In genomic region chr8:122586171-122586570, GRCm38 (mm10) we compare ENCODE assay signal across 14 mouse cellular contexts. TPM values are rescaled to one million over a fixed set of nuclear protein-coding genes. Genes with fewer than 3 reads are reported as not detected.
DNase-seq lines count a peak whose midpoint lies in the region; ATAC-seq lines count a peak whose summit lies in the region.
"Had no signal": no experiment of that assay in that cellular context is flagged by ENCODE, and none has a peak within 500 bp of the region (broad histone marks: within the 10 kb centered on the region; RNA-seq: fewer than 3 reads in every experiment).

No protein-coding gene starts in this region.

- no peak; the same call in 1 of the 2 replicates for ATAC-seq in hindbrain, embryonic 14.5 days (ENCODE audit: low FRiP score)
- no peak; the same call in 1 of the 2 replicates for ATAC-seq in hindbrain, embryonic 16.5 days
- no peak for ATAC-seq in limb, embryonic 15.5 days (ENCODE audit: insufficient number of reproducible peaks, low FRiP score, low TSS enrichment, low read depth)
- no peak for ATAC-seq in cerebellum, adult (ENCODE audit: insufficient number of reproducible peaks, low FRiP score, low TSS enrichment)

- H3K4me2 ChIP-seq in hindbrain, embryonic 14.5 days (replicated peaks) = no peak overlapping the region
- no peak overlapping the region for H3K4me2 ChIP-seq in hindbrain, embryonic 16.5 days (ENCODE audit: low read length)
- no peak overlapping the region for H3K4me2 ChIP-seq in limb, embryonic 15.5 days

- H3K4me3 ChIP-seq in hindbrain, embryonic 14.5 days (replicated peaks; ENCODE audit: low read length) = no peak overlapping the region
- no peak overlapping the region for H3K4me3 ChIP-seq in hindbrain, embryonic 16.5 days (ENCODE audit: low read length)
- no peak overlapping the region for H3K4me3 ChIP-seq in limb, embryonic 15.5 days
- H3K4me3 ChIP-seq: heart, embryonic 10.5 days had no signal

- no peaks in the 10 kb centered on the region for H3K9me3 ChIP-seq in hindbrain, embryonic 14.5 days (ENCODE audit: control insufficient read depth, low read length)
- no peaks in the 10 kb centered on the region for H3K9me3 ChIP-seq in hindbrain, embryonic 16.5 days (ENCODE audit: control insufficient read depth, low read length)
- H3K9me3 ChIP-seq in limb, embryonic 15.5 days = no peaks in the 10 kb centered on the region
- H3K9me3 ChIP-seq: heart, embryonic 10.5 days had no signal

- no peak overlapping the region for H3K9ac ChIP-seq in hindbrain, embryonic 14.5 days
- H3K9ac ChIP-seq in hindbrain, embryonic 16.5 days (ENCODE audit: low read depth, low read length) = no peak overlapping the region
- no peak overlapping the region for H3K9ac ChIP-seq in limb, embryonic 15.5 days
- H3K9ac ChIP-seq: liver, embryonic 14.5 days had no signal

- H3K36me3 ChIP-seq in hindbrain, embryonic 14.5 days (replicated peaks; ENCODE audit: control insufficient read depth, insufficient read depth) = no peaks in the 10 kb centered on the region
- no peaks in the 10 kb centered on the region for H3K36me3 ChIP-seq in hindbrain, embryonic 16.5 days (ENCODE audit: control insufficient read depth, insufficient read depth, low read length)
- H3K36me3 ChIP-seq in limb, embryonic 15.5 days = no peaks in the 10 kb centered on the region

- WGBS in hindbrain, embryonic 14.5 days = 50% methylated on average over 7 of the region's 7 CpGs
- WGBS in hindbrain, embryonic 16.5 days = 43% methylated on average over 7 of the region's 7 CpGs
- 37% methylated on average over 7 of the region's 7 CpGs for WGBS in limb, embryonic 15.5 days

- no peaks in the 10 kb centered on the region for H3K4me1 ChIP-seq in hindbrain, embryonic 14.5 days (replicated peaks; ENCODE audit: control insufficient read depth, insufficient read depth, low read length)
- H3K4me1 ChIP-seq in hindbrain, embryonic 16.5 days (ENCODE audit: control insufficient read depth, insufficient read depth, low read depth, low read length) = no peaks in the 10 kb centered on the region
- H3K4me1 ChIP-seq in limb, embryonic 15.5 days = peaks cover 5% of the 10 kb centered on the region; the same call in 1 of the 2 replicates

- H3K27ac ChIP-seq in hindbrain, embryonic 14.5 days = no peak overlapping the region
- no peak overlapping the region for H3K27ac ChIP-seq in hindbrain, embryonic 16.5 days (ENCODE audit: low read depth, low read length)
- H3K27ac ChIP-seq in limb, embryonic 15.5 days = peak overlapping the region; percentile 4; the same call in 1 of the 2 replicates
- H3K27ac ChIP-seq: liver, embryonic 14.5 days had no signal

- H3K27me3 ChIP-seq in hindbrain, embryonic 14.5 days (ENCODE audit: control insufficient read depth, insufficient read depth, low read length) = no peaks in the 10 kb centered on the region
- no peaks in the 10 kb centered on the region for H3K27me3 ChIP-seq in hindbrain, embryonic 16.5 days (replicated peaks; ENCODE audit: control insufficient read depth, insufficient read depth, low read length)
- no peaks in the 10 kb centered on the region for H3K27me3 ChIP-seq in limb, embryonic 15.5 days

- DNase-seq in hindbrain, embryonic 14.5 days (ENCODE audit: low spot score) = peak; percentile 35
- DNase-seq in MN1 (ENCODE audit: low spot score) = peak; percentile 64
- DNase-seq in ZHBTc4 (ENCODE audit: low read depth, low spot score) = peak; percentile 28
- no peak for DNase-seq in layer of hippocampus, postnatal 14 days (ENCODE audit: low spot score in 2 of 2)
- DNase-seq: cerebellum, adult 18-20 months; gastrocnemius, postnatal 25 days; left cerebral cortex, postnatal 4 days; lung, postnatal 10 days; right cerebral cortex, postnatal 25 days had no signal

RNA-seq across cellular contexts. Expression of gene Aprt, which starts 9.5 kb away (rescaled TPM):
- 183 and 187 TPM in 2 replicates for polyA plus RNA-seq in hindbrain, embryonic 14.5 days (2014; fragmentation: Nextera tagmentation; extraction: Ambion mirVana)
- polyA plus RNA-seq in hindbrain, embryonic 16.5 days (2015; fragmentation: Nextera tagmentation; extraction: Ambion mirVana) = 202 and 203 TPM in 2 replicates
- polyA plus RNA-seq in limb, embryonic 15.5 days (2015; fragmentation: Nextera tagmentation; extraction: Ambion mirVana) = 268 and 295 TPM in 2 replicates
- 10 to 100 TPM; 74.0 to 82.4 TPM for total RNA-seq in layer of hippocampus, postnatal 14 days (2021)

RNA-seq across cellular contexts. Expression of gene Cdt1, which starts 18.4 kb away (rescaled TPM):
- 6.2 and 8.1 TPM in 2 replicates for polyA plus RNA-seq in hindbrain, embryonic 14.5 days (2014; fragmentation: Nextera tagmentation; extraction: Ambion mirVana)
- 8.0 and 11.4 TPM in 2 replicates for polyA plus RNA-seq in hindbrain, embryonic 16.5 days (2015; fragmentation: Nextera tagmentation; extraction: Ambion mirVana)
- 31.8 and 36.1 TPM in 2 replicates for polyA plus RNA-seq in limb, embryonic 15.5 days (2015; fragmentation: Nextera tagmentation; extraction: Ambion mirVana)
- 1 to 10 TPM; 2.0 to 2.9 TPM for total RNA-seq in layer of hippocampus, postnatal 14 days (2021)

RNA-seq across cellular contexts. Expression of gene Galns, which starts 25.1 kb away (rescaled TPM):
- polyA plus RNA-seq in hindbrain, embryonic 14.5 days (2014; fragmentation: Nextera tagmentation; extraction: Ambion mirVana) = 5.8 and 6.0 TPM in 2 replicates
- 8.7 TPM in 2 replicates for polyA plus RNA-seq in hindbrain, embryonic 16.5 days (2015; fragmentation: Nextera tagmentation; extraction: Ambion mirVana)
- 12.0 and 16.6 TPM in 2 replicates for polyA plus RNA-seq in limb, embryonic 15.5 days (2015; fragmentation: Nextera tagmentation; extraction: Ambion mirVana)
- 10 to 100 TPM; 10.9 to 11.0 TPM for total RNA-seq in layer of hippocampus, postnatal 14 days (2021)

RNA-seq across cellular contexts. Expression of gene Trappc2l, which starts 25.3 kb away (rescaled TPM):
- 118 and 130 TPM in 2 replicates for polyA plus RNA-seq in hindbrain, embryonic 14.5 days (2014; fragmentation: Nextera tagmentation; extraction: Ambion mirVana)
- 109 and 110 TPM in 2 replicates for polyA plus RNA-seq in hindbrain, embryonic 16.5 days (2015; fragmentation: Nextera tagmentation; extraction: Ambion mirVana)
- 48.9 and 60.1 TPM in 2 replicates for polyA plus RNA-seq in limb, embryonic 15.5 days (2015; fragmentation: Nextera tagmentation; extraction: Ambion mirVana)
- 10 to 100 TPM; 75.0 to 78.4 TPM for total RNA-seq in layer of hippocampus, postnatal 14 days (2021)

RNA-seq across cellular contexts. Expression of gene Piezo1, which starts 35.0 kb away (rescaled TPM):
- polyA plus RNA-seq in hindbrain, embryonic 14.5 days (2014; fragmentation: Nextera tagmentation; extraction: Ambion mirVana) = 3.1 and 3.7 TPM in 2 replicates
- polyA plus RNA-seq in hindbrain, embryonic 16.5 days (2015; fragmentation: Nextera tagmentation; extraction: Ambion mirVana) = 1.7 and 3.5 TPM in 2 replicates
- polyA plus RNA-seq in limb, embryonic 15.5 days (2015; fragmentation: Nextera tagmentation; extraction: Ambion mirVana) = 17.5 and 23.3 TPM in 2 replicates
- 1 to 10 TPM; 5.1 to 6.5 TPM for total RNA-seq in layer of hippocampus, postnatal 14 days (2021)

Comparison
In these comparisons a context has a peak if more than half of its experiments do, and no peak if none do; other contexts are left out.
1. DNase-seq: peak in hindbrain, embryonic 14.5 days (single experiment), MN1 (single experiment) and ZHBTc4 (single experiment); none in layer of hippocampus, postnatal 14 days (0 of 2).